Mouse (Mus musculus): ENCODE data around the gene Prdm16.

The Prdm16 gene

GRCm38 (mm10) chr4:154530336-154530735, 106.3 kb downstream of the Prdm16 start:
- TF ChIP-seq GATA4 (IDR thresholded peaks at IDR 0.05; ENCODE audit: insufficient replicate concordance, low read length): no peak

- no peak for TF ChIP-seq GATA4 (IDR thresholded peaks at IDR 0.05; ENCODE audit: insufficient replicate concordance, low read length)
Measured at GRCm38 (mm10) chr4:154527506-154527905, 109.2 kb downstream of the Prdm16 start.

- TF ChIP-seq GATA4 (IDR thresholded peaks at IDR 0.05; ENCODE audit: insufficient replicate concordance, low read length): no peak
Measured at GRCm38 (mm10) chr4:154526351-154526786, 110.3 kb downstream of the Prdm16 start.

- TF ChIP-seq GATA4 (IDR thresholded peaks at IDR 0.05; ENCODE audit: insufficient replicate concordance, low read length): no peak
Measured at GRCm38 (mm10) chr4:154523898-154524297, 112.8 kb downstream of the Prdm16 start.

GRCm38 (mm10) chr4:154521881-154522676, 114.6 kb downstream of the Prdm16 start:
- TF ChIP-seq GATA4 (IDR thresholded peaks at IDR 0.05; ENCODE audit: insufficient replicate concordance, low read length): no peak

GRCm38 (mm10) chr4:154519470-154520037, 117.1 kb downstream of the Prdm16 start:
- TF ChIP-seq GATA4 (IDR thresholded peaks at IDR 0.05; ENCODE audit: insufficient replicate concordance, low read length): no peak

- TF ChIP-seq GATA4 (IDR thresholded peaks at IDR 0.05; ENCODE audit: insufficient replicate concordance, low read length): no peak
Measured at GRCm38 (mm10) chr4:154517991-154518390, 118.7 kb downstream of the Prdm16 start.

GRCm38 (mm10) chr4:154516470-154516869, 120.2 kb downstream of the Prdm16 start:
- no peak for TF ChIP-seq GATA4 (IDR thresholded peaks at IDR 0.05; ENCODE audit: insufficient replicate concordance, low read length)

- no peak for TF ChIP-seq GATA4 (IDR thresholded peaks at IDR 0.05; ENCODE audit: insufficient replicate concordance, low read length)
Measured at GRCm38 (mm10) chr4:154513664-154514063, 123.0 kb downstream of the Prdm16 start.

GRCm38 (mm10) chr4:154512518-154513090, 124.1 kb downstream of the Prdm16 start:
- no peak for TF ChIP-seq GATA4 (IDR thresholded peaks at IDR 0.05; ENCODE audit: insufficient replicate concordance, low read length)

GRCm38 (mm10) chr4:154511767-154512166, 124.9 kb downstream of the Prdm16 start:
- no peak for TF ChIP-seq GATA4 (IDR thresholded peaks at IDR 0.05; ENCODE audit: insufficient replicate concordance, low read length)

- no peak for TF ChIP-seq GATA4 (IDR thresholded peaks at IDR 0.05; ENCODE audit: insufficient replicate concordance, low read length)
Measured at GRCm38 (mm10) chr4:154506774-154507435, 129.8 kb downstream of the Prdm16 start.

GRCm38 (mm10) chr4:154505313-154505712, 131.4 kb downstream of the Prdm16 start:
- TF ChIP-seq GATA4 (IDR thresholded peaks at IDR 0.05; ENCODE audit: insufficient replicate concordance, low read length): no peak

GRCm38 (mm10) chr4:154503260-154503829, 133.3 kb downstream of the Prdm16 start:
- TF ChIP-seq GATA4 (IDR thresholded peaks at IDR 0.05; ENCODE audit: insufficient replicate concordance, low read length): no peak

- TF ChIP-seq GATA4 (IDR thresholded peaks at IDR 0.05; ENCODE audit: insufficient replicate concordance, low read length): no peak
Measured at GRCm38 (mm10) chr4:154502403-154503000, 134.2 kb downstream of the Prdm16 start.

Measured in liver, adult (tissue).